Mouse (Mus musculus) midbrain, embryonic 11.5 days (tissue): ENCODE measurements at regions not wholly inside any gene's neighbourhood (a gene's known extent, or its start where the extent isn't known, plus 50 kb on each side); places are given as distances from the start of the nearest gene placed in this dataset.
"Not testable (repeated sequence)": the region's sequence is repeated elsewhere in the genome, so short reads cannot be mapped to it uniquely, and the experiment has no call there.

ENCODE experiments used
- ATAC-seq: fragments of 200-750 bp; cut with Nextera tagmentation; 2 replicates; pipeline ENCODE4 v1.8.0; 2017; ENCODE audit warnings: moderate TSS enrichment, moderate library complexity; ENCODE audit not compliant: low FRiP score
- DNase-seq: peaks from one replicate; pipeline ENCODE4 v3.0.0; 2015; ENCODE audit warnings: low spot score; ENCODE audit errors: missing footprints
- H3K27ac ChIP-seq: fragments of 300-500 bp; sonication (generic); 2 replicates; pipeline ENCODE4 v1.5.1; 2014; ENCODE audit warnings: low read depth, low read length
- H3K27me3 ChIP-seq: fragments of 300-500 bp; sonication (generic); 2 replicates; pipeline ENCODE4 v1.6.1; 2014; ENCODE audit warnings: mild to moderate bottlenecking, low read length, moderate library complexity, mixed read lengths; ENCODE audit not compliant: control insufficient read depth, insufficient read depth
- H3K36me3 ChIP-seq: fragments of 300-500 bp; sonication (generic); 2 replicates; pipeline ENCODE4 v1.6.1; 2014; ENCODE audit warnings: mild to moderate bottlenecking, low read length, moderate library complexity, mixed read lengths; ENCODE audit not compliant: control insufficient read depth, insufficient read depth
- H3K4me1 ChIP-seq: fragments of 300-500 bp; sonication (generic); 2 replicates; pipeline ENCODE4 v1.6.1; 2014; ENCODE audit warnings: low read length; ENCODE audit not compliant: control insufficient read depth, insufficient read depth
- H3K4me2 ChIP-seq: fragments of 300-500 bp; sonication (generic); 2 replicates; pipeline ENCODE4 v1.6.1; 2014; ENCODE audit warnings: mild to moderate bottlenecking, moderate library complexity
- H3K4me3 ChIP-seq: fragments of 300-500 bp; sonication (generic); 2 replicates; pipeline ENCODE4 v1.5.1; 2014; ENCODE audit warnings: low read depth, low read length
- H3K9ac ChIP-seq: fragments of 300-500 bp; sonication (generic); 2 replicates; pipeline ENCODE4 v1.6.1; 2014; ENCODE audit warnings: low read length
- H3K9me3 ChIP-seq: fragments of 300-500 bp; sonication (generic); 2 replicates; pipeline ENCODE4 v1.6.1; 2016; ENCODE audit warnings: low read length; ENCODE audit not compliant: control insufficient read depth
- WGBS: fragments of 180-500 bp; shearing (Covaris S2); extraction: QIAGEN DNeasy Blood & Tissue Kit; methylation state at CpG from one replicate; pipeline ENCODE4 v1.1.7; 2014; 5-methylcytosine and 5-hydroxymethylcytosine counted together

- Histone ChIP-seq H3K36me3 (no peaks in the 10 kb centered on the region), H3K27me3 (no peaks in the 10 kb centered on the region), H3K4me1 (no peaks in the 10 kb centered on the region), H3K27ac (no peak overlapping the region), H3K9me3 (no peaks in the 10 kb centered on the region), H3K9ac (no peak overlapping the region), H3K4me2 (no peak overlapping the region), H3K4me3 (no peak overlapping the region)
- ATAC-seq (no peak), DNase-seq (no peak)
- 91% methylated on average over 2 of the region's 2 CpGs for WGBS
These were observed 67.5 kb upstream of the Map9 start for GRCm38 (mm10) chr3:82290373-82290772.

- WGBS: 81% methylated on average over 6 of the region's 6 CpGs
- no peaks in the 10 kb centered on the region for H3K27me3 ChIP-seq
- no peak overlapping the region for H3K27ac ChIP-seq
- no peak overlapping the region for H3K4me2 ChIP-seq
- no peaks in the 10 kb centered on the region for H3K36me3 ChIP-seq
- H3K4me1 ChIP-seq: no peaks in the 10 kb centered on the region
- ATAC-seq: no peak
- no peaks in the 10 kb centered on the region for H3K9me3 ChIP-seq
- H3K4me3 ChIP-seq: no peak overlapping the region
- no peak overlapping the region for H3K9ac ChIP-seq
- peak; percentile 54 for DNase-seq
These were observed 68.8 kb upstream of the Map9 start for GRCm38 (mm10) chr3:82288996-82289395.

GRCm38 (mm10) chr3:82276977-82277714 lies 80.7 kb upstream of the Map9 start:
- Histone ChIP-seq H3K4me3 (no peak overlapping the region), H3K27ac (no peak overlapping the region), H3K4me2 (no peak overlapping the region), H3K9ac (no peak overlapping the region), H3K36me3 (no peaks in the 10 kb centered on the region), H3K27me3 (no peaks in the 10 kb centered on the region), H3K4me1 (no peaks in the 10 kb centered on the region), H3K9me3 (no peaks in the 10 kb centered on the region)
- DNase-seq: no peak
- ATAC-seq: no peak

- ATAC-seq: no peak
- Histone ChIP-seq H3K4me2 (no peak overlapping the region), H3K36me3 (no peaks in the 10 kb centered on the region), H3K9ac (no peak overlapping the region), H3K4me3 (no peak overlapping the region), H3K9me3 (no peaks in the 10 kb centered on the region), H3K4me1 (no peaks in the 10 kb centered on the region), H3K27ac (no peak overlapping the region), H3K27me3 (no peaks in the 10 kb centered on the region)
- 77% methylated on average over 4 of the region's 4 CpGs for WGBS
- no peak for DNase-seq
These were observed 82.0 kb upstream of the Map9 start for GRCm38 (mm10) chr3:82275822-82276203.

- H3K4me2 ChIP-seq: no peak overlapping the region
- no peaks in the 10 kb centered on the region for H3K27me3 ChIP-seq
- no peaks in the 10 kb centered on the region for H3K9me3 ChIP-seq
- ATAC-seq: no peak
- H3K4me1 ChIP-seq: no peaks in the 10 kb centered on the region
- DNase-seq: no peak
- no peak overlapping the region for H3K27ac ChIP-seq
- no peak overlapping the region for H3K4me3 ChIP-seq
- H3K9ac ChIP-seq: no peak overlapping the region
- WGBS: 75% methylated on average over 7 of the region's 7 CpGs
- H3K36me3 ChIP-seq: no peaks in the 10 kb centered on the region
These were observed 82.7 kb upstream of the Map9 start for GRCm38 (mm10) chr3:82274945-82275821.

- H3K4me2 ChIP-seq: no peak overlapping the region
- 71% methylated on average over 6 of the region's 6 CpGs for WGBS
- no peak overlapping the region for H3K9ac ChIP-seq
- H3K27ac ChIP-seq: no peak overlapping the region
- ATAC-seq: no peak
- no peak for DNase-seq
- H3K36me3 ChIP-seq: no peaks in the 10 kb centered on the region
- no peaks in the 10 kb centered on the region for H3K9me3 ChIP-seq
- no peaks in the 10 kb centered on the region for H3K4me1 ChIP-seq
- H3K27me3 ChIP-seq: no peaks in the 10 kb centered on the region
- no peak overlapping the region for H3K4me3 ChIP-seq
These were observed 83.5 kb upstream of the Map9 start for GRCm38 (mm10) chr3:82274196-82274937.

- H3K27me3 ChIP-seq, DNase-seq, H3K4me1 ChIP-seq, H3K9ac ChIP-seq, H3K4me2 ChIP-seq, ATAC-seq, H3K4me3 ChIP-seq, H3K36me3 ChIP-seq, H3K9me3 ChIP-seq, H3K27ac ChIP-seq: not testable (repeated sequence)
- 89% methylated on average over 2 of the region's 2 CpGs for WGBS
These were observed 84.3 kb upstream of the Map9 start for GRCm38 (mm10) chr3:82273511-82273910.

- 89% methylated on average over 1 of the region's 1 CpGs for WGBS
- Histone ChIP-seq H3K27ac (no peak overlapping the region), H3K9me3 (no peaks in the 10 kb centered on the region), H3K36me3 (no peaks in the 10 kb centered on the region), H3K4me3 (no peak overlapping the region), H3K4me2 (no peak overlapping the region), H3K4me1 (no peaks in the 10 kb centered on the region), H3K9ac (no peak overlapping the region), H3K27me3 (no peaks in the 10 kb centered on the region)
- DNase-seq (no peak), ATAC-seq (no peak)
These were observed 85.9 kb upstream of the Map9 start for GRCm38 (mm10) chr3:82271965-82272364.

GRCm38 (mm10) chr3:82265941-82266340 lies 91.9 kb upstream of the Map9 start:
- Histone ChIP-seq H3K27me3 (no peaks in the 10 kb centered on the region), H3K27ac (no peak overlapping the region), H3K9me3 (no peaks in the 10 kb centered on the region), H3K4me1 (no peaks in the 10 kb centered on the region), H3K4me2 (no peak overlapping the region), H3K36me3 (no peaks in the 10 kb centered on the region), H3K4me3 (no peak overlapping the region), H3K9ac (no peak overlapping the region)
- ATAC-seq (no peak), DNase-seq (no peak)
- 88% methylated on average over 1 of the region's 1 CpGs for WGBS
